ENCODE assay signal across 13 mouse cellular contexts in the genomic region with DNA sequence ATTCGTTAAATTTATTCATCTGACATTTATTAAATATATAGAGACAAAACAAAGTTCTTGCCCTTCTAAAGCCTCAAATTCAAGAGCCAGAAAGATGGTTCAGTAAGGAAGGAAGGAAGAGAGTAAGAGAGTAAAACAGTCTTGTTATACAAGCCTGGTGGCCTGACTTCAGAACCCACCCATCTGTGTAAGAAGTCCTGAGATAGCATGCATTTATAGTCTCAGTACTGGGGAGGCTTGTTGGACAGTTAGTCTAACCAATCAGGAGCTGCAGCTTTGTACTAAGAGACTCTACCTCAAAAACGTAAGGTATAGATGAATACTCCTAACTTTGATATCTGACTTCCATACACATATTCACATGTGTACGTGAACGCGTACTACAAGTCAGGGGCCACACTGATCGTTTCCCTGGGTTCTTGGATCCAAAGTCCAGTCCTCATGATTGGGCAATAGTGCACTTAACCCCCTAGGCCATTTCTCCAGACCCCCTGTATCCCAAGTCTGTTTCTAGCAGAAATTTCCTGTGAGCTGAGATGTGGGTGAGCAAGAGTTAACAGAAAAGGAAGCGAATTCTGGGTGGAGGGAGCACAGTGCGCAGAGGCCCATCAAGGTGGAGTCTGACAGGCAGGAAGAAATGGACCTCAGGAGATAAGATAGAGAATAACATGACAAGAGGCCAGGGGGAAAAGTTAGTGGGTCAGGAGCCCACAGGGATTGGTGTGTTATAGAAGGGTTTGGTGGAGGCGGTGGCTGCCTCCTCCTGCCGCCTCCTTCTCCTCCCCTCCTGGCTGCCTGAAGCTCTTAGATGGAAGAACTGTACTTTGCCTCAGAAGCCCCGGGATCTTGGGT.
A peak's percentile ranks its signal among the peaks of the same experiment; 100 is the strongest.
DNase-seq lines count a peak whose midpoint lies in the region; ATAC-seq and TF ChIP-seq lines count a peak whose summit lies in the region.
"Had no signal": no experiment of that assay in that cellular context is flagged by ENCODE, and none has a peak within 500 bp of the region (broad histone marks: within the 10 kb centered on the region; RNA-seq: fewer than 3 reads in every experiment).

No protein-coding gene starts in this region.

- H3K4me2 ChIP-seq in lung, embryonic 16.5 days (ENCODE audit: low read depth, low read length) = no peak overlapping the region
- H3K4me2 ChIP-seq in intestine, embryonic 15.5 days (replicated peaks) = peak overlapping the region; percentile 28; the same call in 1 of the 2 replicates
- H3K4me2 ChIP-seq in neural tube, embryonic 15.5 days = no peak overlapping the region
- H3K4me2 ChIP-seq: neural tube, embryonic 12.5 days had no signal

- H3K27me3 ChIP-seq in heart, embryonic 10.5 days (ENCODE audit: insufficient read depth, poor library complexity, severe bottlenecking) = peaks cover 7% of the 10 kb centered on the region; the same call in 1 of the 2 replicates
- H3K27me3 ChIP-seq in heart, adult 2 months (ENCODE audit: control insufficient read depth, insufficient read depth, low read length) = no peaks in the 10 kb centered on the region
- no peaks in the 10 kb centered on the region for H3K27me3 ChIP-seq in lung, embryonic 16.5 days (ENCODE audit: control insufficient read depth, insufficient read depth, low read depth, low read length)
- no peaks in the 10 kb centered on the region for H3K27me3 ChIP-seq in intestine, embryonic 15.5 days (replicated peaks)
- no peaks in the 10 kb centered on the region for H3K27me3 ChIP-seq in neural tube, embryonic 15.5 days (replicated peaks)
- H3K27me3 ChIP-seq: neural tube, embryonic 12.5 days had no signal

- 42% methylated on average over 11 of the region's 11 CpGs for WGBS in heart, embryonic 10.5 days
- WGBS in heart, adult 2 months = 51% methylated on average over 11 of the region's 11 CpGs
- WGBS in lung, embryonic 16.5 days = 56% methylated on average over 10 of the region's 11 CpGs
- 60% methylated on average over 11 of the region's 11 CpGs for WGBS in lung, adult 2 months
- 60% methylated on average over 11 of the region's 11 CpGs for WGBS in intestine, embryonic 15.5 days
- 78% methylated on average over 11 of the region's 11 CpGs for WGBS in neural tube, embryonic 15.5 days

- peak overlapping the region; percentile 31 for H3K4me3 ChIP-seq in heart, embryonic 10.5 days
- no peak overlapping the region for H3K4me3 ChIP-seq in heart, adult 2 months
- no peak overlapping the region for H3K4me3 ChIP-seq in lung, embryonic 16.5 days (ENCODE audit: low read length)
- H3K4me3 ChIP-seq in lung, adult 2 months (replicated peaks; ENCODE audit: extremely low read depth, low read depth, low read length) = no peak overlapping the region
- H3K4me3 ChIP-seq in intestine, embryonic 15.5 days (replicated peaks) = no peak overlapping the region
- no peak overlapping the region for H3K4me3 ChIP-seq in neural tube, embryonic 15.5 days (replicated peaks)
- H3K4me3 ChIP-seq: gastrocnemius, adult 2 months; neural tube, embryonic 12.5 days had no signal

- H3K79me2 ChIP-seq in heart, adult 2 months (replicated peaks; ENCODE audit: control insufficient read depth, insufficient read depth, low read length) = no peaks in the 10 kb centered on the region

- no peak for TF ChIP-seq CTCF in heart, adult 2 months (IDR thresholded peaks at IDR 0.05)
- TF ChIP-seq CTCF in lung, adult 2 months (IDR thresholded peaks at IDR 0.05; ENCODE audit: insufficient read depth, low read length) = no peak

- no peak for ATAC-seq in lung, embryonic 16.5 days (ENCODE audit: low read depth)
- ATAC-seq in intestine, embryonic 15.5 days = peak; percentile 94
- ATAC-seq in neural tube, embryonic 15.5 days (ENCODE audit: low FRiP score) = peak; percentile 47; the same call in 1 of the 2 replicates
- ATAC-seq: hindbrain, postnatal 0 days had no signal

- no peaks in the 10 kb centered on the region for H3K9me3 ChIP-seq in heart, embryonic 10.5 days
- no peaks in the 10 kb centered on the region for H3K9me3 ChIP-seq in lung, embryonic 16.5 days (ENCODE audit: control insufficient read depth, low read length)
- no peaks in the 10 kb centered on the region; the same call in 1 of the 2 replicates for H3K9me3 ChIP-seq in intestine, embryonic 15.5 days
- no peaks in the 10 kb centered on the region for H3K9me3 ChIP-seq in neural tube, embryonic 15.5 days (replicated peaks)
- H3K9me3 ChIP-seq: neural tube, embryonic 12.5 days had no signal

- peak overlapping the region; percentile 56; the same call in 1 of the 2 replicates for H3K27ac ChIP-seq in heart, embryonic 10.5 days
- H3K27ac ChIP-seq in heart, adult 2 months = no peak overlapping the region
- H3K27ac ChIP-seq in lung, embryonic 16.5 days (ENCODE audit: low read length) = 0 out of 2 replicates have a peak overlapping the region, but pooled peaks have one; percentile 21
- H3K27ac ChIP-seq in intestine, embryonic 15.5 days = no peak overlapping the region
- H3K27ac ChIP-seq in neural tube, embryonic 15.5 days (replicated peaks) = 0 out of 2 replicates have a peak overlapping the region, but pooled peaks have one; percentile 28
- H3K27ac ChIP-seq: gastrocnemius, adult 2 months; neural tube, embryonic 12.5 days had no signal

- no peak for TF ChIP-seq POLR2A in heart, adult 2 months (IDR thresholded peaks at IDR 0.05; ENCODE audit: insufficient read depth, low read depth, low read length)
- TF ChIP-seq POLR2A in lung, adult 2 months (IDR thresholded peaks at IDR 0.05; ENCODE audit: borderline replicate concordance, extremely low read depth, low read depth, low read length) = no peak

- intact Hi-C loops in heart, adult 2 months (cut with DNase I) = no loop called here
- intact Hi-C loops in gastrocnemius, postnatal 14 days (cut with DNase I; ENCODE audit: low total_unique reads) = no loop called here

- DNase-seq in heart, embryonic 10.5 days (ENCODE audit: low spot score) = peak; percentile 88
- no peak for DNase-seq in heart, adult 2 months
- DNase-seq in lung, adult 2 months = no peak
- no peak for DNase-seq in gastrocnemius, postnatal 14 days
- DNase-seq in adrenal gland, postnatal 4 days (ENCODE audit: low spot score in 2 of 2) = no peak
- DNase-seq: embryo, embryonic 11 days; gastrocnemius, adult 2 months; kidney, postnatal 4 days had no signal

- TF ChIP-seq EP300 in heart, adult 2 months (IDR thresholded peaks at IDR 0.05; ENCODE audit: insufficient read depth, low read depth, low read length) = no peak

- H3K36me3 ChIP-seq in heart, embryonic 10.5 days = no peaks in the 10 kb centered on the region
- H3K36me3 ChIP-seq in heart, adult 2 months (ENCODE audit: control insufficient read depth, insufficient read depth, low read length) = no peaks in the 10 kb centered on the region
- no peaks in the 10 kb centered on the region for H3K36me3 ChIP-seq in lung, embryonic 16.5 days (ENCODE audit: control insufficient read depth, insufficient read depth, low read length)
- H3K36me3 ChIP-seq in intestine, embryonic 15.5 days = no peaks in the 10 kb centered on the region
- H3K36me3 ChIP-seq in neural tube, embryonic 15.5 days = no peaks in the 10 kb centered on the region
- H3K36me3 ChIP-seq: neural tube, embryonic 12.5 days had no signal

- H3K4me1 ChIP-seq in heart, embryonic 10.5 days = peaks cover 31% of the 10 kb centered on the region
- H3K4me1 ChIP-seq in heart, adult 2 months (ENCODE audit: control insufficient read depth, insufficient read depth, low read length) = no peaks in the 10 kb centered on the region; the same call in 1 of the 2 replicates
- no peaks in the 10 kb centered on the region for H3K4me1 ChIP-seq in lung, embryonic 16.5 days (replicated peaks; ENCODE audit: control insufficient read depth, insufficient read depth, low read length)
- H3K4me1 ChIP-seq in lung, adult 2 months (ENCODE audit: control insufficient read depth, insufficient read depth, low read length) = peaks cover 2% of the 10 kb centered on the region; the same call in 1 of the 2 replicates
- H3K4me1 ChIP-seq in intestine, embryonic 15.5 days (replicated peaks) = 0 out of 2 replicates have a peak, but pooled peaks cover 6% of the 10 kb centered on the region
- H3K4me1 ChIP-seq in neural tube, embryonic 15.5 days = peaks cover 14% of the 10 kb centered on the region
- H3K4me1 ChIP-seq: neural tube, embryonic 12.5 days had no signal

- no peak overlapping the region for H3K9ac ChIP-seq in heart, adult 2 months (ENCODE audit: low read depth, low read length)
- H3K9ac ChIP-seq in lung, embryonic 16.5 days (ENCODE audit: low read length) = no peak overlapping the region
- no peak overlapping the region for H3K9ac ChIP-seq in intestine, embryonic 15.5 days
- no peak overlapping the region for H3K9ac ChIP-seq in neural tube, embryonic 15.5 days (replicated peaks)
- H3K9ac ChIP-seq: neural tube, embryonic 12.5 days had no signal

Comparison
In these comparisons a context has a peak if more than half of its experiments do, and no peak if none do; other contexts are left out.
1. H3K27ac ChIP-seq: peak in heart, embryonic 10.5 days (single experiment), lung, embryonic 16.5 days (single experiment) and neural tube, embryonic 15.5 days (single experiment); none in heart, adult 2 months (single experiment) and intestine, embryonic 15.5 days (single experiment).